Mouse (Mus musculus) central nervous system, embryonic 18 days (tissue): ENCODE measurements around the gene Vps35. TPM values are rescaled to one million over a fixed set of nuclear protein-coding genes. Genes with fewer than 3 reads are reported as not detected.

Experiments used
- polyA plus RNA-seq: library from polyadenylated mRNA; depleted of rRNA; stranded (reverse); fragments of >200 nt; gene quantifications from 2 replicates; pipeline ENCODE4 v1.2.3, GENCODE M21; 2012; rRNA removed

Vps35 gene
- 98.5 and 106 TPM in 2 replicates for polyA plus RNA-seq

DNA sequence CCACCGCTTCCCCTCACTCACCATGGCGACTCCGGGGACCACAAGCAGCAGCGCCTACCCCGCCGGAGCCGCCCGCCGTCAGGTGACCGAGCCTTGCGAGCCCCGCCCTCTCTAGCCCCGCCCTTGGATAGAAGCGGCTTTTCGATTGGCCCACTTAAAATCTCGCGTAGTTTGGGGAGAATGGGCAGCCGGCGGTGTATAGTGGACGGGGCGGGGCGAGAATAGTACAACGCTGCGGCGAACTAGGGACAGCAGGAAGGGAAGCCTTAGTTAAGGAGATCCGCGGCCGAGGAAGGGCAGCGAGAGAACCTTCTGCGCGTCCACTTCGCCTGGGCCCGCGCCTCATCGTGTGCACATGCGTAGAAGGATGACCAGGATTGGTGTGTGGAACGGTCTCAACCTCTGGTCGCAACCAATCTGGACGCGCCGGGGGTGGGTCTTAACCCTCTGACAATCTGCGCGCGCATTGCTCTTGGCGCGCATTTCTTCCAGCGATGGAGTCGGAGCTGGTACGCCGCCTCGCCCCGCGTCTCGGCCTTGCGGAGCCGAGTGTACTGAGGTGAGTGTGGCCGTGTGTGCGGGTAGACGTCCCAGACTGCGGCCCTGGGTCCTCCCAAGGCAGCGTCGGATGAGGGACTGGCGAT is at the start of gene Vps35, which contains the start of gene Orc6:
Gene Vps35 (minus strand): TSS at position 369 of the 644 bp plus-strand sequence.
Gene Orc6 (plus strand): TSS at position 199 of the 644 bp plus-strand sequence.

DNA sequence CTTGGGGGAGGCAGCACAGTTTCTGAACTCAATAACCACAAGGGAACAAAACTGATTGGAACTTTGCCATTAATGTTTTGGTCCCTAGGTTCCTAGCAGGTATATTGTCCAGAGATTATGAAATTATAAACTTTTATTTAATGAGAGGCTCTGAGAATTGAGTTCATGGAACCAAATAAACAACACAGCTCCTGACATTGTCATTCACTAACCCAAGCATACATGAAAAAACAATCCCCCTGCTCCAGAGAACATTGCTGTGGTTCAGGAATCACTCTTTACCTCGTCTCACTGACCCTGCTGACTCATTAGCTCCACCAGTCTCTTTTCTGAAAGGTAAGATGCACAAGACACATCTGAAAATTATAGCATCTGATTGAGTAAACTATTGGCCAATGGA is 73.9 kb downstream of the Vps35 start, which contains the start of gene Olfr371:
Gene Olfr371 (plus strand): TSS at position 301 of the 400 bp plus-strand sequence.

Other genes with a start within 250 kb of the Vps35 start
- gene Fbxw9, start 239.7 kb downstream of the Vps35 start, polyA plus RNA-seq = 101 and 106 TPM in 2 replicates
- gene Gm5741, start 231.8 kb downstream of the Vps35 start, polyA plus RNA-seq = 0.66 and 0.82 TPM in 2 replicates
- 79.2 and 83.7 TPM in 2 replicates for gene Dhps, start 228.0 kb downstream of the Vps35 start, polyA plus RNA-seq
- gene Wdr83os, start 219.1 kb downstream of the Vps35 start, polyA plus RNA-seq = 121 and 138 TPM in 2 replicates
- gene Wdr83, start 218.5 kb downstream of the Vps35 start, polyA plus RNA-seq = 70.0 and 71.1 TPM in 2 replicates
- gene Man2b1, start 216.5 kb downstream of the Vps35 start, polyA plus RNA-seq = 21.2 and 23.5 TPM in 2 replicates
- 3.2 and 3.6 TPM in 2 replicates for gene Zfp791, start 176.7 kb downstream of the Vps35 start, polyA plus RNA-seq
- gene Cks1brt, start 147.9 kb downstream of the Vps35 start, polyA plus RNA-seq = not detected in 2 replicates
- gene Olfr371, start 73.8 kb downstream of the Vps35 start, polyA plus RNA-seq = not detected in 2 replicates
- gene Orc6, start 170 bp downstream of the Vps35 start, polyA plus RNA-seq = 76.3 and 77.4 TPM in 2 replicates
- 0.05 and 0.11 TPM in 2 replicates for gene Mylk3, start 86.5 kb upstream of the Vps35 start, polyA plus RNA-seq
- 29.2 and 31.8 TPM in 2 replicates for gene 4921524J17Rik, start 133.0 kb upstream of the Vps35 start, polyA plus RNA-seq
- 33.1 and 37.2 TPM in 2 replicates for gene Gpt2, start 192.8 kb upstream of the Vps35 start, polyA plus RNA-seq